Mouse (Mus musculus): Measurements from ENCODE around the gene Atp5mpl. TPM values are rescaled to one million over a fixed set of nuclear protein-coding genes. Genes with fewer than 3 reads are reported as not detected.
"Not testable (repeated sequence)": the region's sequence is repeated elsewhere in the genome, so short reads cannot be mapped to it uniquely, and the experiment has no call there.

The Atp5mpl gene
- polyA plus RNA-seq, 1 experiment from 2014 or later: 757 TPM

DNA sequence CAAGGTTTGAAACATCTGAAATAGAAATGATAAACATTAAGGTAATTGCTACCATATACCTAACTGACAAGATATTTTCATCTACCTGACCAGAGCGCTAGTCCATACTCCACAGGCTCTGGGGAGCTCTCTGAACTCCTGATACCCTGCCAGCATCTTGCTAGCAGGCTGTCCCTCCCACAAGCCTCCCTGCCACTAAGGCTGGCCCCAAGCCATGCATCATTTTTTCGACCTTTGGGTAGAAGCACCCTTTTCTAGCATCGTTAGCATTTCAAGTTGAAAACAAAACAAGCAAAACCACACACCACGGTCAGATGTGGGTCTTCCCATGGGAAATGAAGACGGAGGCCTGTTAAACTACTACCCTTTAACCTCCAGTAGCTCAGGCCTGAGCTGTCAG lies 3.4 kb downstream of the Atp5mpl start:
- no peak overlapping the region for H3K27ac ChIP-seq (ENCODE audit: low read depth, low read length)
- WGBS: 87% methylated on average over 5 of the region's 5 CpGs
- peaks cover 22% of the 10 kb centered on the region for H3K36me3 ChIP-seq (ENCODE audit: control insufficient read depth, insufficient read depth, low read length)
- peaks cover 14% of the 10 kb centered on the region for H3K4me1 ChIP-seq (ENCODE audit: control insufficient read depth, insufficient read depth, low read depth, low read length)
- no peak for ATAC-seq
- H3K4me2 ChIP-seq (ENCODE audit: low read length): no peak overlapping the region
- no peaks in the 10 kb centered on the region for H3K27me3 ChIP-seq (replicated peaks; ENCODE audit: control insufficient read depth, insufficient read depth, low read length)
- no peak overlapping the region for H3K4me3 ChIP-seq (ENCODE audit: low read length)
- no peak overlapping the region for H3K9ac ChIP-seq (ENCODE audit: low read depth, low read length)
- H3K9me3 ChIP-seq (ENCODE audit: control insufficient read depth, low read length): no peaks in the 10 kb centered on the region

DNA sequence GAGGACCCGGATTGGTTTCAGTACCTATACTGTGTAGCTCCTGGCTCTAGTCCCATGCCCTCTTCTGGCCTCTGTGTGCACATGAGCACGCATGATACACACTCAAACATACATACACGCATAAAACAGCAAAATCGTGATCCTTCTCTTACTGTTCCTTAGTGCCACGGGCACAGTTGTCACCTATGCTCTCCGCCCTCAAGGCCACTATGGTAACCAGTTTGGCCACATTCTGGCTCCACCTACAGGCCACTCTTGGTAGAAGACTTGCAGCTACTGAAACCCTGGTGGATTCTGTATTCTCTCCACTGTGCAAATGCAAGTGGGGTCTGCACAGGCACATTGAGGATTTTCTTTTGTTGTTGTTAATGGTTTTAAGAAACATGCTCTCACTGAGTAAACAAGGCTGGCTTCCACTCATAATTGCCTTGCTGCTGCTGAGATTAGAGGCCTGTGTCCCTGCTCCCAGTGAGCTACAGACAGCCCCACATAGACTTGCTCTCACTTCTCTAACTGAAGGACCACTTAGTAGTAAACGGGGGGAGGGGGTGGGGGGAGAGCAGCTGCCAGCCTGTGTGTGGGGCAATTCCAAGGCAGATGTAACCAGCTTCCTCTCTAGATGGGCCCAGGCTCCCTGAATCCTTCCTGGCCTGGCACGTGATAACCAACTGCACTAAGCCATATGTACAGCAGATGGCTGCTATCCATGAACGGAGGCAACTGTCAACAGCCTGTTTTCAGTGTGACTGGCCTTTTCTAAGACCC lies 8.5 kb downstream of the Atp5mpl start:
- Histone ChIP-seq H3K9ac (ENCODE audit: low read depth, low read length) (no peak overlapping the region), H3K9me3 (ENCODE audit: control insufficient read depth, low read length) (no peaks in the 10 kb centered on the region), H3K27me3 (replicated peaks; ENCODE audit: control insufficient read depth, insufficient read depth, low read length) (no peaks in the 10 kb centered on the region), H3K4me1 (ENCODE audit: control insufficient read depth, insufficient read depth, low read depth, low read length) (no peaks in the 10 kb centered on the region), H3K4me3 (ENCODE audit: low read length) (no peak overlapping the region), H3K36me3 (ENCODE audit: control insufficient read depth, insufficient read depth, low read length) (peaks cover 22% of the 10 kb centered on the region), H3K27ac (ENCODE audit: low read depth, low read length) (no peak overlapping the region), H3K4me2 (ENCODE audit: low read length) (no peak overlapping the region)
- ATAC-seq: peak; percentile 80; the same call in 1 of the 2 replicates
- 44% methylated on average over 9 of the region's 9 CpGs for WGBS

DNA sequence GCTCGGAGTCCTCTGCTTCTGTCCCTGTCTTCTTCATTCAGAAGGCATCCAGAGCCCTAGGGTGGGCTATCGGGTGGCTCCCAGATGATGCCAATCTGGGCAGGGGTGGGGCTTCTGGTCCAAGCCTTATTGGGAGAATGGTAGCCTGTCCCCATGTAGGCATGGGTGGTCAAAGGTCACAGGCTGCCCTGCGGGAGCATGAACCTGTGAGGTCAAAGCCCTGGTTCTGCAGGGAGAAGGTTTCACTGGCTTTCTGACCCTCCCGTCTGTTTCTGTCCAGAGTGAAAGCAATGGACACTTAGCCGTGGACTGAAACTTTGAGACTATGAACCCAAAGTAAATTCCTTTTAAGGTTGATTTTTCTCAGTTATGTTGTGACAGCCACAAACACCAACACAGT lies 10.6 kb downstream of the Atp5mpl start:
- no peak overlapping the region for H3K27ac ChIP-seq (ENCODE audit: low read depth, low read length)
- no peak overlapping the region for H3K4me2 ChIP-seq (ENCODE audit: low read length)
- no peak overlapping the region for H3K4me3 ChIP-seq (ENCODE audit: low read length)
- no peak overlapping the region for H3K9ac ChIP-seq (ENCODE audit: low read depth, low read length)
- no peaks in the 10 kb centered on the region for H3K27me3 ChIP-seq (replicated peaks; ENCODE audit: control insufficient read depth, insufficient read depth, low read length)
- WGBS: 79% methylated on average over 5 of the region's 5 CpGs
- no peaks in the 10 kb centered on the region for H3K4me1 ChIP-seq (ENCODE audit: control insufficient read depth, insufficient read depth, low read depth, low read length)
- ATAC-seq: no peak
- H3K36me3 ChIP-seq (ENCODE audit: control insufficient read depth, insufficient read depth, low read length): peaks cover 17% of the 10 kb centered on the region
- no peaks in the 10 kb centered on the region for H3K9me3 ChIP-seq (ENCODE audit: control insufficient read depth, low read length)

DNA sequence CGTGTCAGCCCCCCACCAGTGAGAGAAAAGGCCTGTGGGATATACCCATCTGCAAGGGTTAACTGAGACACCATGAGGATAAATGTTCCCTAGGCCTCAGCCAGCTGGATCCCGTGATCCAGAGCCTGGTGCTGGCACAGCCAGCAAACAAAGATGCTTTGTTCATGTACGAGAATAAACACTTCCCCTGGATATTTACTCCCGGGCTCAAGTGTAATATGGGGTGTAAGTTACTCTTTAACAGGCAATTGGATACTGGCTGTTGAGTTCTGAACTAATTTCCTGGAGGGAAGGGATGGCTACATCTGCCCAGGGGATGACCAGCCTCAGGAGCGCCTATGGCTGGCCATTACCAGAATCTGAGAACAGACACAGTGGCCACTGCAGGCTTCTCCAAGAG lies 15.1 kb downstream of the Atp5mpl start:
- WGBS: 42% methylated on average over 5 of the region's 5 CpGs
- H3K27ac ChIP-seq (ENCODE audit: low read depth, low read length): no peak overlapping the region
- no peak overlapping the region for H3K9ac ChIP-seq (ENCODE audit: low read depth, low read length)
- no peaks in the 10 kb centered on the region for H3K9me3 ChIP-seq (ENCODE audit: control insufficient read depth, low read length)
- no peaks in the 10 kb centered on the region for H3K36me3 ChIP-seq (ENCODE audit: control insufficient read depth, insufficient read depth, low read length)
- ATAC-seq: no peak
- H3K4me3 ChIP-seq (ENCODE audit: low read length): no peak overlapping the region
- H3K27me3 ChIP-seq (replicated peaks; ENCODE audit: control insufficient read depth, insufficient read depth, low read length): no peaks in the 10 kb centered on the region
- H3K4me2 ChIP-seq (ENCODE audit: low read length): no peak overlapping the region
- H3K4me1 ChIP-seq (ENCODE audit: control insufficient read depth, insufficient read depth, low read depth, low read length): no peaks in the 10 kb centered on the region

DNA sequence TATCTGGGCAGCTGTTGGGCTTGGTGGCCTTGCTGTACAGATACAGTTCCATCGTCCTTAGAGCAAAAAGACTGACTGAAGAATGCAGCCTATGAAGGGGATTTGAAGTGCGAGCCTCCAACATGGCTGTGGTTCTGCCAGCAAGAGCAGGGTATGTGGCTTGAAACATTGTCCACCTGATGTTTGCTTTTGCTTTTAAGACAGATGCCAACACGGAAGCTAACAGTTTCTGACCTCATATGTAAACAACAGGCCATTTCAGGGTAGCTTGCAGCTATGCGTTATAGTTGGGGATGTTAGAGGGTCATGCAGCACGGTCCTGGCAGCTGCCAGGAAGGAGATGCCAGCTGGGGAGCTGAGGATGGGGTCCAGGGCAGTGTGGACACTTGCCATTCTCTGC lies 16.3 kb downstream of the Atp5mpl start:
- no peaks in the 10 kb centered on the region for H3K4me1 ChIP-seq (ENCODE audit: control insufficient read depth, insufficient read depth, low read depth, low read length)
- H3K27ac ChIP-seq (ENCODE audit: low read depth, low read length): no peak overlapping the region
- H3K4me2 ChIP-seq (ENCODE audit: low read length): no peak overlapping the region
- H3K27me3 ChIP-seq (replicated peaks; ENCODE audit: control insufficient read depth, insufficient read depth, low read length): no peaks in the 10 kb centered on the region
- no peak overlapping the region for H3K9ac ChIP-seq (ENCODE audit: low read depth, low read length)
- no peaks in the 10 kb centered on the region for H3K36me3 ChIP-seq (ENCODE audit: control insufficient read depth, insufficient read depth, low read length)
- 83% methylated on average over 5 of the region's 5 CpGs for WGBS
- no peak overlapping the region for H3K4me3 ChIP-seq (ENCODE audit: low read length)
- H3K9me3 ChIP-seq (ENCODE audit: control insufficient read depth, low read length): no peaks in the 10 kb centered on the region
- no peak for ATAC-seq

DNA sequence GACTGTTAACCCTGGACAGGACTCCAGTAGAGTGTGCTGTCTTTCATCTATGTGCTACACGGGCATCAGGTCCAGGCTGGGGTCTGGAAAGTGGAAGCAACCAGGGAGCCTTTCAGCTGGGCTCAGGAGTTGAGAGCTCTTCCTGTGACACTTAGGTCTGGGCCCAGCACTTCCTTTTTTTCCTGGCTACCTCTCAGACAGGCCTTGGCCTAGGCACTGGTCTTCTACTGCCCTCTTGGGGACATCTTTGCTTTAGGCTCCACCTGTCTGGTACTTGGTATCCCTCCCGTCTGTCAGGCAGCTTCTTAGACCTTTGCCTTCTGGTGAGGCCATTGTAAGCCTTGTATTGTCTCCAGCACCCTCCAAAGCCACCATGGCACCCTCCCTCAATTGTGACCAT lies 20.1 kb downstream of the Atp5mpl start:
- Histone ChIP-seq H3K27ac (ENCODE audit: low read depth, low read length) (no peak overlapping the region), H3K4me1 (ENCODE audit: control insufficient read depth, insufficient read depth, low read depth, low read length) (no peaks in the 10 kb centered on the region), H3K4me2 (ENCODE audit: low read length) (no peak overlapping the region), H3K9me3 (ENCODE audit: control insufficient read depth, low read length) (no peaks in the 10 kb centered on the region), H3K4me3 (ENCODE audit: low read length) (no peak overlapping the region), H3K27me3 (replicated peaks; ENCODE audit: control insufficient read depth, insufficient read depth, low read length) (no peaks in the 10 kb centered on the region), H3K9ac (ENCODE audit: low read depth, low read length) (no peak overlapping the region), H3K36me3 (ENCODE audit: control insufficient read depth, insufficient read depth, low read length) (no peaks in the 10 kb centered on the region)
- ATAC-seq: no peak
- WGBS: 64% methylated on average over 2 of the region's 2 CpGs

DNA sequence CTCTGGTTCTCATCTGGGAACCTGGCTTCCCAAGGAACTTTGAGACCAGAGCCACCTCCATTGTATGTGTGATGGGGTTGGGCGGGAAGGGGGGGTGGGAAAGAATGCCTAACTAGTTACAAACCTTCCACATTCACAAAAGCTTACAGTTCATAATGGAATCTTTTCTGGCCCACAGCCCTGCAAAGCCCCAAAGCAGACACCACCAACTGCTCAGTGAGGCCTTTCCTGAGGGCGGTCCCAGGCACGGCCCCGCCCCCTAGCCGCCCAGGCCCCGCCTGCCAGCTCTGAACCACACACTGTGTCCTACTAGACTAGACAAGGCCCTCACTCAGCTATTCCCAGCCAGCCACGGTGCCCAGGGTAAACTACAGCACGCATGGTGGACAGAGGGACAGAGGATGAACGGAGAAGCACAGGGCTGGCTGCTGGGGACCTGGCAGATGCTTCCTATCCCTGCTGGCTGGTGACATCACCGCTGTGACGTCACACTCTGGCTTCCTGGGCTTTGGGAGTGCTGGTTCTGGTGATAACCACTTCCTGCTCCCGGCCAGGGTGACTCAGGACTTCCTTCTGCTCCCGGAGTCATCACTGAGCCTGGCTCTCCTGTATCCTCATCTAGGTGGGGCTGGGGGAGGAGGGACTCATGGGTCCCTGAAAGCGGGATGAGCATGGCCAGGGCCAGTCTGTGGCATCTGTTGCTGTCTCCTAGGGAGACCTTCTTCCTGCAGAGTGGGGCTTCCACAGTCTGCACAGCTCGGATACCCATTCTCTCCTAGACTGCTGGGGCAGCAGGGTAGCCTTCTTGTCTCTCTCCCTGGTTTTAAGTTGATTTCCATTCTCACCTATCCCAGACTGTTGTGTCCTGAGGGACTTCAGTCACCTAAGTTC lies 20.8 kb downstream of the Atp5mpl start:
- 64% methylated on average over 8 of the region's 15 CpGs for WGBS

DNA sequence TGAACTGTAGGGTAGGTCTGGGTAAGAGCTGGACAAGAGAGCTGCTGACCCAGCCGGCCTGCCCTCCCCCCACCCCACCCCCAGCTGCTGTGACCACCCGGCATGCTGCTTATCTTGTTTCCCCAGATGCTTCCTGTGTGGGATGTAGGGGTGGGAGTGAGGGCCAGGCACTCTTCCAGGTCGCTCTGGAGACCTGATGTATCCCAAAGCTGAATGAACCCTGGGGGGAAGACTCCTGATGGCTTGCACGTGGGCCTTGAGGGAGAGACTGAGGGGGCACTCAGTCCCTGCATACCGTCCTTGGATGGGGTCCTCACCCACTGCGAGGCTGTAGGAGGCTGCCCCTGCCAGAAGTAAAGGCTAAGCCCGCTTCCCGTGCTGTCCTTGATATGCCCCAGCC lies 21.7 kb downstream of the Atp5mpl start:
- ATAC-seq: no peak; the same call in 1 of the 2 replicates
- Histone ChIP-seq H3K27ac (ENCODE audit: low read depth, low read length) (no peak overlapping the region), H3K9ac (ENCODE audit: low read depth, low read length) (no peak overlapping the region), H3K27me3 (replicated peaks; ENCODE audit: control insufficient read depth, insufficient read depth, low read length) (no peaks in the 10 kb centered on the region), H3K4me1 (ENCODE audit: control insufficient read depth, insufficient read depth, low read depth, low read length) (no peaks in the 10 kb centered on the region), H3K9me3 (ENCODE audit: control insufficient read depth, low read length) (no peaks in the 10 kb centered on the region), H3K4me2 (ENCODE audit: low read length) (no peak overlapping the region), H3K36me3 (ENCODE audit: control insufficient read depth, insufficient read depth, low read length) (no peaks in the 10 kb centered on the region), H3K4me3 (ENCODE audit: low read length) (no peak overlapping the region)
- 55% methylated on average over 8 of the region's 8 CpGs for WGBS

More for the DNA sequence above, 20.8 kb downstream of the Atp5mpl start:
- ATAC-seq: peak; percentile 38; the same call in 1 of the 2 replicates
- not testable (repeated sequence) for H3K4me3 ChIP-seq (ENCODE audit: low read length); H3K36me3 ChIP-seq (ENCODE audit: control insufficient read depth, insufficient read depth, low read length); H3K9ac ChIP-seq (ENCODE audit: low read depth, low read length); H3K4me2 ChIP-seq (ENCODE audit: low read length); H3K27ac ChIP-seq (ENCODE audit: low read depth, low read length); H3K27me3 ChIP-seq (replicated peaks; ENCODE audit: control insufficient read depth, insufficient read depth, low read length); H3K9me3 ChIP-seq (ENCODE audit: control insufficient read depth, low read length); H3K4me1 ChIP-seq (ENCODE audit: control insufficient read depth, insufficient read depth, low read depth, low read length)
